Mouse (Mus musculus): Measurements from ENCODE around the gene Smco4. TPM values are rescaled to one million over a fixed set of nuclear protein-coding genes. Genes with fewer than 3 reads are reported as not detected.
A peak's percentile ranks its signal among the peaks of the same experiment; 100 is the strongest.
"Not testable (repeated sequence)": the region's sequence is repeated elsewhere in the genome, so short reads cannot be mapped to it uniquely, and the experiment has no call there.

The Smco4 gene
- polyA plus RNA-seq, 1 experiment from 2014 or later = 1.5 TPM

- Histone ChIP-seq H3K27ac (0 out of 2 replicates have a peak overlapping the region, but pooled peaks have one; percentile 14), H3K36me3 (no peaks in the 10 kb centered on the region), H3K4me1 (replicated peaks) (peaks cover 22% of the 10 kb centered on the region), H3K4me2 (replicated peaks) (peak overlapping the region; percentile 88), H3K27me3 (peaks cover 9% of the 10 kb centered on the region; the same call in 1 of the 2 replicates), H3K9ac (replicated peaks) (peak overlapping the region; percentile 82), H3K4me3 (replicated peaks) (peak overlapping the region; percentile 79), H3K9me3 (no peaks in the 10 kb centered on the region)
- 2% methylated on average over 27 of the region's 37 CpGs for WGBS
- peak; percentile 71 for ATAC-seq
Observed at GRCm38 (mm10) chr9:15493925-15494558, 810 bp downstream of the Smco4 start.

GRCm38 (mm10) chr9:15495281-15495680, 2.0 kb downstream of the Smco4 start:
- not testable (repeated sequence) for H3K27ac ChIP-seq; H3K9ac ChIP-seq (replicated peaks); H3K4me2 ChIP-seq (replicated peaks); H3K4me3 ChIP-seq (replicated peaks); H3K36me3 ChIP-seq; ATAC-seq; H3K9me3 ChIP-seq; H3K27me3 ChIP-seq
- H3K4me1 ChIP-seq (replicated peaks) = peaks cover 22% of the 10 kb centered on the region
- WGBS = 91% methylated on average over 2 of the region's 2 CpGs

- H3K9ac ChIP-seq (replicated peaks) = peak overlapping the region; percentile 37; the same call in 1 of the 2 replicates
Observed at GRCm38 (mm10) chr9:15495921-15496577, 2.8 kb downstream of the Smco4 start.

GRCm38 (mm10) chr9:15500025-15500424, 6.8 kb downstream of the Smco4 start:
- Histone ChIP-seq H3K36me3 (no peaks in the 10 kb centered on the region), H3K4me1 (replicated peaks) (peaks cover 17% of the 10 kb centered on the region), H3K27ac (no peak overlapping the region), H3K4me2 (replicated peaks) (no peak overlapping the region), H3K9ac (replicated peaks) (no peak overlapping the region), H3K9me3 (no peaks in the 10 kb centered on the region), H3K27me3 (no peaks in the 10 kb centered on the region), H3K4me3 (replicated peaks) (no peak overlapping the region)
- 96% methylated on average over 5 of the region's 5 CpGs for WGBS
- no peak for ATAC-seq

More at GRCm38 (mm10) chr9:15495921-15496577, 2.8 kb downstream of the Smco4 start:
- ATAC-seq = no peak
- Histone ChIP-seq H3K9me3 (no peaks in the 10 kb centered on the region), H3K27me3 (peaks cover 9% of the 10 kb centered on the region; the same call in 1 of the 2 replicates), H3K27ac (no peak overlapping the region), H3K36me3 (no peaks in the 10 kb centered on the region), H3K4me3 (replicated peaks) (no peak overlapping the region), H3K4me1 (replicated peaks) (peaks cover 22% of the 10 kb centered on the region), H3K4me2 (replicated peaks) (no peak overlapping the region)
- WGBS = 17% methylated on average over 8 of the region's 8 CpGs

GRCm38 (mm10) chr9:15501319-15502256, 8.4 kb downstream of the Smco4 start:
- no peaks in the 10 kb centered on the region for H3K9me3 ChIP-seq
- no peak overlapping the region for H3K9ac ChIP-seq (replicated peaks)
- no peak overlapping the region for H3K27ac ChIP-seq
- 80% methylated on average over 19 of the region's 19 CpGs for WGBS
- no peaks in the 10 kb centered on the region for H3K27me3 ChIP-seq
- no peaks in the 10 kb centered on the region for H3K36me3 ChIP-seq
- ATAC-seq = no peak
- H3K4me3 ChIP-seq (replicated peaks) = no peak overlapping the region
- no peak overlapping the region for H3K4me2 ChIP-seq (replicated peaks)
- H3K4me1 ChIP-seq (replicated peaks) = peaks cover 6% of the 10 kb centered on the region

GRCm38 (mm10) chr9:15502476-15502875, 9.2 kb downstream of the Smco4 start:
- H3K36me3 ChIP-seq = no peaks in the 10 kb centered on the region
- no peak overlapping the region for H3K9ac ChIP-seq (replicated peaks)
- no peaks in the 10 kb centered on the region for H3K27me3 ChIP-seq
- H3K4me2 ChIP-seq (replicated peaks) = no peak overlapping the region
- no peaks in the 10 kb centered on the region for H3K9me3 ChIP-seq
- peaks cover 6% of the 10 kb centered on the region for H3K4me1 ChIP-seq (replicated peaks)
- H3K27ac ChIP-seq = no peak overlapping the region
- 58% methylated on average over 7 of the region's 7 CpGs for WGBS
- H3K4me3 ChIP-seq (replicated peaks) = no peak overlapping the region
- peak; percentile 19; the same call in 1 of the 2 replicates for ATAC-seq

- H3K27ac ChIP-seq = no peak overlapping the region
- H3K4me1 ChIP-seq (replicated peaks) = peaks cover 6% of the 10 kb centered on the region
- no peak overlapping the region for H3K9ac ChIP-seq (replicated peaks)
- no peak for ATAC-seq
- WGBS = 78% methylated on average over 10 of the region's 10 CpGs
- H3K36me3 ChIP-seq = no peaks in the 10 kb centered on the region
- no peaks in the 10 kb centered on the region for H3K27me3 ChIP-seq
- H3K9me3 ChIP-seq = no peaks in the 10 kb centered on the region
- H3K4me2 ChIP-seq (replicated peaks) = no peak overlapping the region
- H3K4me3 ChIP-seq (replicated peaks) = no peak overlapping the region
Observed at GRCm38 (mm10) chr9:15503307-15503706, 10.1 kb downstream of the Smco4 start.

- Histone ChIP-seq H3K36me3 (no peaks in the 10 kb centered on the region), H3K4me1 (replicated peaks) (peaks cover 6% of the 10 kb centered on the region), H3K9ac (replicated peaks) (no peak overlapping the region), H3K9me3 (no peaks in the 10 kb centered on the region), H3K4me2 (replicated peaks) (no peak overlapping the region), H3K4me3 (replicated peaks) (no peak overlapping the region), H3K27ac (no peak overlapping the region), H3K27me3 (no peaks in the 10 kb centered on the region)
- 76% methylated on average over 6 of the region's 6 CpGs for WGBS
- no peak for ATAC-seq
Observed at GRCm38 (mm10) chr9:15503827-15504226, 10.6 kb downstream of the Smco4 start.

GRCm38 (mm10) chr9:15505288-15505687, 12.1 kb downstream of the Smco4 start:
- H3K4me3 ChIP-seq (replicated peaks) = no peak overlapping the region
- H3K27ac ChIP-seq = no peak overlapping the region
- H3K4me2 ChIP-seq (replicated peaks) = no peak overlapping the region
- no peaks in the 10 kb centered on the region for H3K36me3 ChIP-seq
- H3K9me3 ChIP-seq = no peaks in the 10 kb centered on the region
- H3K4me1 ChIP-seq (replicated peaks) = peaks cover 11% of the 10 kb centered on the region
- H3K27me3 ChIP-seq = no peaks in the 10 kb centered on the region
- no peak overlapping the region for H3K9ac ChIP-seq (replicated peaks)
- ATAC-seq = no peak
- 73% methylated on average over 1 of the region's 1 CpGs for WGBS

GRCm38 (mm10) chr9:15506863-15507262, 13.6 kb downstream of the Smco4 start:
- Histone ChIP-seq H3K4me2 (replicated peaks) (no peak overlapping the region), H3K9me3 (no peaks in the 10 kb centered on the region), H3K4me3 (replicated peaks) (no peak overlapping the region), H3K27ac (no peak overlapping the region), H3K36me3 (no peaks in the 10 kb centered on the region), H3K9ac (replicated peaks) (no peak overlapping the region), H3K27me3 (no peaks in the 10 kb centered on the region), H3K4me1 (replicated peaks) (peaks cover 20% of the 10 kb centered on the region)
- WGBS = 82% methylated on average over 3 of the region's 3 CpGs
- no peak for ATAC-seq

- H3K9me3 ChIP-seq = no peaks in the 10 kb centered on the region
- no peak overlapping the region for H3K4me3 ChIP-seq (replicated peaks)
- H3K4me2 ChIP-seq (replicated peaks) = no peak overlapping the region
- 84% methylated on average over 4 of the region's 4 CpGs for WGBS
- H3K9ac ChIP-seq (replicated peaks) = no peak overlapping the region
- H3K27me3 ChIP-seq = no peaks in the 10 kb centered on the region
- no peaks in the 10 kb centered on the region for H3K36me3 ChIP-seq
- no peak overlapping the region for H3K27ac ChIP-seq
- peaks cover 17% of the 10 kb centered on the region for H3K4me1 ChIP-seq (replicated peaks)
- ATAC-seq = no peak
Observed at GRCm38 (mm10) chr9:15507431-15507875, 14.2 kb downstream of the Smco4 start.

- ATAC-seq = no peak
- Histone ChIP-seq H3K27me3 (no peaks in the 10 kb centered on the region), H3K9me3 (no peaks in the 10 kb centered on the region), H3K4me1 (replicated peaks) (peaks cover 22% of the 10 kb centered on the region), H3K27ac (no peak overlapping the region), H3K4me3 (replicated peaks) (no peak overlapping the region), H3K9ac (replicated peaks) (no peak overlapping the region), H3K4me2 (replicated peaks) (no peak overlapping the region), H3K36me3 (no peaks in the 10 kb centered on the region)
- WGBS = 84% methylated on average over 3 of the region's 3 CpGs
Observed at GRCm38 (mm10) chr9:15509363-15509762, 16.1 kb downstream of the Smco4 start.
